Mouse (Mus musculus) limb, embryonic 13.5 days (tissue): Measurements from ENCODE around the gene Itprip. TPM values are rescaled to one million over a fixed set of nuclear protein-coding genes. Genes with fewer than 3 reads are reported as not detected.
"Not testable (repeated sequence)": the region's sequence is repeated elsewhere in the genome, so short reads cannot be mapped to it uniquely, and the experiment has no call there.

Experiments used
- ATAC-seq: fragments of 200-750 bp; cut with Nextera tagmentation; 2 replicates; pipeline ENCODE4 v1.8.0; 2017; ENCODE audit warnings: low read depth, moderate number of reproducible peaks, moderate TSS enrichment; ENCODE audit not compliant: low FRiP score
- H3K27ac ChIP-seq: fragments of 300-500 bp; sonication (generic); 2 replicates; pipeline ENCODE4 v1.5.1; 2015; ENCODE audit warnings: inconsistent platforms, mild to moderate bottlenecking, moderate library complexity
- H3K27me3 ChIP-seq: fragments of 300-500 bp; sonication (generic); 2 replicates; pipeline ENCODE4 v1.6.1; 2015; ENCODE audit warnings: mild to moderate bottlenecking, inconsistent platforms
- H3K36me3 ChIP-seq: fragments of 300-500 bp; sonication (generic); 2 replicates; pipeline ENCODE4 v1.6.1; 2015; ENCODE audit warnings: inconsistent platforms, mild to moderate bottlenecking, moderate library complexity
- H3K4me1 ChIP-seq: fragments of 300-500 bp; sonication (generic); 2 replicates; pipeline ENCODE4 v1.6.1; 2015; ENCODE audit warnings: inconsistent platforms
- H3K4me2 ChIP-seq: fragments of 300-500 bp; sonication (generic); replicated peaks from 2 replicates; pipeline ENCODE4 v1.6.1; 2015; ENCODE audit warnings: inconsistent platforms, mild to moderate bottlenecking, moderate library complexity
- H3K4me3 ChIP-seq: fragments of 300-500 bp; sonication (generic); 2 replicates; pipeline ENCODE4 v1.5.1; 2015; ENCODE audit warnings: moderate library complexity, mild to moderate bottlenecking, inconsistent platforms
- H3K9ac ChIP-seq: fragments of 300-500 bp; sonication (generic); 2 replicates; pipeline ENCODE4 v1.6.1; 2015; ENCODE audit warnings: mild to moderate bottlenecking, inconsistent platforms
- H3K9me3 ChIP-seq: fragments of 300-500 bp; sonication (generic); 2 replicates; pipeline ENCODE4 v1.6.1; 2016; ENCODE audit warnings: inconsistent platforms
- WGBS: fragments of 180-500 bp; shearing (Covaris S2); methylation state at CpG from one replicate; pipeline ENCODE4 v1.1.7; 2015; 5-methylcytosine and 5-hydroxymethylcytosine counted together
- microRNA-seq: library from miRNA; unstranded; fragments of <30 nt; microRNA quantifications from one replicate; pipeline ENCODE4, GENCODE M21; 2016
- polyA plus RNA-seq: library from polyadenylated mRNA; unstranded; fragments of >200 nt; fragmentation: Nextera tagmentation; extraction: Ambion mirVana; gene quantifications from 2 replicates; pipeline ENCODE4 v1.2.1, GENCODE M21; 2015

The Itprip gene
- polyA plus RNA-seq, 1 experiment from 2014 or later: 26.6 TPM

DNA sequence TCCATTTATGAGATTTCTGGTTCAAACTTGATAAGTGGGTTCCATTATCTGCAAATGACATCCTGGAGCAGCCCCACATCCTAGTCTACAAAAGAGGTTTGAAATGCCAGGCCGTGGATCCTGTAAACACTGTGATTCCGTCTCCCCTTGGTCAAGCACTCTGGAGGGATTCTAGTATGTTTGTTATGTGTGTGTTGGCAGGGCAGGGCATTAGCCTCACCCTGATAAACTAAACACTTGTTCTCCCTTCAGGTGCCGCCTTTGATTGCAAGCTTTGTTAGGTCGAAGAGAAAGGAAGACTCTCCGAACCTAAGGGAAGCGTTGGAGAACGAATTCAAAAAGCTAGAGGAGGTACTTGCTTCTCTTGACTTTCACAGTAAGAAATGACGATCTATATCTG is 59.9 kb downstream of the Itprip start:
- H3K27me3 ChIP-seq: no peaks in the 10 kb centered on the region
- no peak for ATAC-seq
- H3K4me1 ChIP-seq: peaks cover 9% of the 10 kb centered on the region
- no peak overlapping the region for H3K4me2 ChIP-seq
- no peak overlapping the region for H3K4me3 ChIP-seq
- no peaks in the 10 kb centered on the region for H3K9me3 ChIP-seq
- H3K9ac ChIP-seq: no peak overlapping the region
- no peak overlapping the region for H3K27ac ChIP-seq
- WGBS: 97% methylated on average over 8 of the region's 8 CpGs
- peaks cover 57% of the 10 kb centered on the region for H3K36me3 ChIP-seq

GRCm38 (mm10) chr19:47857957-47858942 is 60.8 kb downstream of the Itprip start:
- Histone ChIP-seq H3K9me3 (no peaks in the 10 kb centered on the region), H3K27ac (no peak overlapping the region), H3K9ac (no peak overlapping the region), H3K4me1 (peaks cover 15% of the 10 kb centered on the region), H3K4me2 (no peak overlapping the region), H3K4me3 (no peak overlapping the region), H3K36me3 (peaks cover 48% of the 10 kb centered on the region), H3K27me3 (no peaks in the 10 kb centered on the region)
- WGBS: 84% methylated on average over 18 of the region's 18 CpGs
- ATAC-seq: no peak

DNA sequence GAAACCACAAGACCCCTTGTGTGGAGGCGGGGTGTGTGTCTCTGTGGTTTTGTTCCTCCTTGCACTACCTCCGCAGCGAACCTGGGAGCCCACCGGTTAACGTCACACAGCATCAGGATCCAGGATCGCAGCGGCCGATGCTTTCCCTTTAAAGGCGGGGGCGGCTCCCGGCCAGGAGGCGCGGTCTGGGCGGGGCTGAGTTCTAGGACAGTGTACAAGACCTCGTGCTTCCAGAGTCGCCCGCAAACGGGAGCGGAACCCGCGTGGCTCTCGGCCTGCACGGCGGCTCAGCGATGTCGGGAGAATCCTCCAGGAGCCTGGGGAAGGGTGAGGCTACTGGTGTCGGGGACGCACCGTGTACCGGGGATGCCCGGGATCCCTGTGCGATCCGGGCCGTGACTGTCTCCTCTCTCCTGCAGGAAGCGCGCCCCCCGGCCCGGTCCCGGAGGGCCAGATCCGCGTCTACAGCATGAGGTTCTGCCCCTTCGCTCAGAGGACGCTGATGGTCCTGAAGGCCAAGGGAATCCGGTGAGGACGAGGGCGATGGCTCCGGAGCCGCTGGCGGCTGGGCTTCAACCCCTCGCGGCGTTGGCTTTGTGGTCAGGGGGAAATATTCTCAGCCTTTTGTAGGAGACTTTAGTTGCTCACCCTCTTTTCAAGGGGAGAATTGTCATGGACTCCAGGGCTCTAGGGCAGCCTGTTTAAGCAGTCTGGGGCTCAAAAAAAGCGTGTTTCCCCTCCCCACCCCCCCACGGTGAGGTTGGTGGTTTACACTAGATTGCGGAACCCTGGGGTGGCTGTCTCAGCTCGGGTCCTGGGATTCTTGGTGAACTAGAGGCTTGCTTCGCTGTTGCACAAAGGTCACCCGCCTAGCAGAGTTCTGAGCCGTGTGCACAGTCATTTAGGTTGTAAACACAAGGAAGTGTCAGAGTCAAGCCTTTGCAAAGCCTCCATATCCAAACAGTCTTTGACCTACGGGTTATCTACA is 64.0 kb downstream of the Itprip start, which contains the start of gene Gsto1:
Gsto1 (plus strand) TSS at position 175 of the 988 bp plus-strand sequence.
- Histone ChIP-seq H3K4me1 (peaks cover 18% of the 10 kb centered on the region), H3K27ac (peak within 1 kb of the TSS; percentile 92), H3K9ac (peak within 1 kb of the TSS; percentile 90), H3K9me3 (no peaks in the 10 kb centered on the region), H3K27me3 (no peaks in the 10 kb centered on the region), H3K4me3 (peak within 1 kb of the TSS; percentile 82), H3K36me3 (peaks cover 28% of the 10 kb centered on the region), H3K4me2 (peak within 1 kb of the TSS; percentile 93)
- ATAC-seq: peak; percentile 94
- under 1% methylated on average over 60 of the region's 60 CpGs for WGBS

GRCm38 (mm10) chr19:47853951-47854795 is 64.9 kb downstream of the Itprip start:
- Histone ChIP-seq H3K9ac (peak overlapping the region; percentile 90), H3K4me2 (peak overlapping the region; percentile 93), H3K4me1 (peaks cover 18% of the 10 kb centered on the region), H3K27me3 (no peaks in the 10 kb centered on the region), H3K36me3 (peaks cover 20% of the 10 kb centered on the region), H3K4me3 (peak overlapping the region; percentile 82), H3K9me3 (no peaks in the 10 kb centered on the region), H3K27ac (peak overlapping the region; percentile 92)
- ATAC-seq: peak; percentile 92
- 2% methylated on average over 13 of the region's 13 CpGs for WGBS

GRCm38 (mm10) chr19:47853053-47853452 is 66.0 kb downstream of the Itprip start:
- peaks cover 9% of the 10 kb centered on the region for H3K36me3 ChIP-seq
- no peaks in the 10 kb centered on the region for H3K9me3 ChIP-seq
- H3K4me1 ChIP-seq: peaks cover 18% of the 10 kb centered on the region
- 76% methylated on average over 3 of the region's 3 CpGs for WGBS
- no peak overlapping the region for H3K4me2 ChIP-seq
- H3K27me3 ChIP-seq: no peaks in the 10 kb centered on the region
- no peak overlapping the region for H3K4me3 ChIP-seq
- no peak overlapping the region for H3K27ac ChIP-seq
- no peak overlapping the region for H3K9ac ChIP-seq
- no peak for ATAC-seq

DNA sequence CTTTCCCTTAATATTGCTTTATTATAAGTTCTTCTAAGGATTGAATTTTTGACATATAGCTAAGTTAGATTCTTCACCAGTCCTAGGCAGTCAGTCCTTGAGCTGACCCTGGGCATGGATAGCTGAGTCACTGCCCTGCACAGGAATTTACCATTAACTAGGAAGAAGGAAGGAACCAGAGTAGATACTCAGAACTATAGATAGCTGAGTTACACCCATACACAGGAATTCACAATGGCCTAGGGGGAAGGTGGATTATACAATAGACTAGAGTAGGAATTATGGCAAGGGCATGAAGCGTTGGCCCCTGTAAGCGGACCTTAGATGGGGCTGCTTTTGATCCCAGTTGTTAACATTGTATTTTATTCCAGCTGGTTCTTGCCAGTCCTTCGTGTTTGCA is 67.0 kb downstream of the Itprip start:
- not testable (repeated sequence) for H3K36me3 ChIP-seq, H3K27ac ChIP-seq, H3K27me3 ChIP-seq, ATAC-seq, H3K9ac ChIP-seq, H3K4me3 ChIP-seq, H3K4me2 ChIP-seq, H3K9me3 ChIP-seq
- peaks cover 18% of the 10 kb centered on the region for H3K4me1 ChIP-seq
- 86% methylated on average over 3 of the region's 3 CpGs for WGBS

DNA sequence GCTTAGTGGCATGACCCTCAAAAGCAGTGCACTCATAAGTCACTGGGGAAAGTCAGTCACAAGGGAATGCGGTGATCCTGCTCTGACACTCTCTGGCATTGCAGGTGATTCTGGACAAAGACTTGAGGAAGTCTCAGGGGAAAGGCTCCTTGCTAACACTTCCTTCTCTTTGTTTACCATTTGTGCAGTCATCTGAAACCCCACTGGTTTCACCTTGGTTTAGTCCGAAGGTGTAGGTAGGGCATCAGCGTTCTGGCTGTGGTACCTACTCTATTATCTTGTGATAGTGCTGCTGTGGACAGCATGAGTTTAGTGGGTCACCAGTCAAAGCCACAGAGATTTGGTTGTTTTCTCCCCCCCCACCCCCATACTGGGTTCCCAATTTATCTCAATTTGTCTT is 69.4 kb downstream of the Itprip start:
- ATAC-seq: no peak
- Histone ChIP-seq H3K9ac (no peak overlapping the region), H3K9me3 (no peaks in the 10 kb centered on the region), H3K36me3 (no peaks in the 10 kb centered on the region), H3K4me1 (peaks cover 9% of the 10 kb centered on the region), H3K27me3 (no peaks in the 10 kb centered on the region), H3K4me2 (no peak overlapping the region), H3K4me3 (no peak overlapping the region), H3K27ac (no peak overlapping the region)
- WGBS: 91% methylated on average over 3 of the region's 3 CpGs

Small RNA genes lying within 50 kb of the gene (microRNA-seq; reads per million reads assigned to microRNA genes)
- gene Gm22240: not detected

Other genes starting within 250 kb of the Itprip start
- 10.2 and 12.4 TPM in 2 replicates for gene Col17a1, start 227.2 kb downstream of the Itprip start, polyA plus RNA-seq
- 282 and 301 TPM in 2 replicates for gene Sfr1, start 187.6 kb downstream of the Itprip start, polyA plus RNA-seq
- gene Gsto1, start 64.3 kb downstream of the Itprip start, polyA plus RNA-seq: 177 and 181 TPM in 2 replicates
- gene Gsto2, start 53.8 kb downstream of the Itprip start, polyA plus RNA-seq: 1.3 and 1.7 TPM in 2 replicates
- gene Cfap43, start within 50 bp of the Itprip start, polyA plus RNA-seq: 0.08 and 0.09 TPM in 2 replicates
- gene Cfap58, start 18.4 kb upstream of the Itprip start, polyA plus RNA-seq: 0.05 TPM in 1 of 2 replicates, not detected in the other